In the genomic region with DNA sequence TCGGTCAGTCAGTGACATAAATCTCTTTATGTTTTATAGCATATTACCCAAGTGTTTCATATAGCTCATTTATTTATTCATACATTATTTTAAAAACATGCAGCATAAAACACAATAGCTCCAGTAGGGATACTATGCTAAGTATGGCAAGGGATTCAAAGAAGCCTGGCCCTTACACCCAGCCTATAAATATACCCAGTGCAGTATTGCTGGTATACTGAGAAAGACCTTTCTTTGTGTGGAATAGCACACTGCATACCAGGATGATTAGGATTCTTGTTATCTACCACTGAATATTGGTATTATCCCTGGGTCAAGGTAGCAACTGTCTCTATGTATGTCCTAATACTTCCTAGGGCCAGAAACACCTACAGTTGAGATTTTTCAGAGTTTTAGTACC, we compare ENCODE assay signal across 18 mouse cellular contexts.
A peak's percentile ranks its signal among the peaks of the same experiment; 100 is the strongest.
DNase-seq lines count a peak whose midpoint lies in the region; ATAC-seq lines count a peak whose summit lies in the region.
"Had no signal": no experiment of that assay in that cellular context is flagged by ENCODE, and none has a peak within 500 bp of the region (broad histone marks: within the 10 kb centered on the region; RNA-seq: fewer than 3 reads in every experiment).

No protein-coding gene starts in this region.

- no peaks in the 10 kb centered on the region for H3K36me3 ChIP-seq in midbrain, embryonic 11.5 days (ENCODE audit: control insufficient read depth, insufficient read depth, low read length)
- H3K36me3 ChIP-seq in midbrain, embryonic 16.5 days (ENCODE audit: control insufficient read depth, insufficient read depth, low read length), result no peaks in the 10 kb centered on the region
- H3K36me3 ChIP-seq in neural tube, embryonic 12.5 days, result no peaks in the 10 kb centered on the region
- H3K36me3 ChIP-seq in neural tube, embryonic 13.5 days, result no peaks in the 10 kb centered on the region
- H3K36me3 ChIP-seq: embryonic facial prominence, embryonic 10.5 days; embryonic facial prominence, embryonic 12.5 days; forebrain, embryonic 15.5 days had no signal

- no peak overlapping the region for H3K4me3 ChIP-seq in midbrain, embryonic 11.5 days (ENCODE audit: low read depth, low read length)
- no peak overlapping the region for H3K4me3 ChIP-seq in midbrain, embryonic 16.5 days (ENCODE audit: low read depth, low read length)
- no peak overlapping the region for H3K4me3 ChIP-seq in neural tube, embryonic 12.5 days
- H3K4me3 ChIP-seq in neural tube, embryonic 13.5 days, result no peak overlapping the region
- H3K4me3 ChIP-seq: embryonic facial prominence, embryonic 10.5 days; embryonic facial prominence, embryonic 12.5 days; forebrain, embryonic 13.5 days; forebrain, embryonic 15.5 days had no signal

- no peak overlapping the region for H3K4me2 ChIP-seq in midbrain, embryonic 11.5 days
- no peak overlapping the region for H3K4me2 ChIP-seq in midbrain, embryonic 16.5 days (ENCODE audit: low read length)
- no peak overlapping the region for H3K4me2 ChIP-seq in neural tube, embryonic 12.5 days (replicated peaks)
- H3K4me2 ChIP-seq in neural tube, embryonic 13.5 days, result no peak overlapping the region
- H3K4me2 ChIP-seq: embryonic facial prominence, embryonic 12.5 days; forebrain, embryonic 13.5 days; forebrain, embryonic 15.5 days had no signal

- DNase-seq in midbrain, embryonic 11.5 days (ENCODE audit: low spot score, missing footprints), result peak; percentile 14
- DNase-seq in spleen, postnatal 14 days (ENCODE audit: low spot score in 2 of 2), result no peak
- no peak for DNase-seq in adrenal gland, postnatal 4 days (ENCODE audit: low spot score in 2 of 2)
- DNase-seq: adrenal gland, adult 2 months; adrenal gland, postnatal 10 days; adrenal gland, postnatal 25 days; cerebellum, adult 11-12 months; cerebellum, adult 2 months; cerebellum, adult 9-10 months; cerebellum, postnatal 10 days; cerebellum, postnatal 25 days had no signal

- H3K9ac ChIP-seq in midbrain, embryonic 11.5 days (ENCODE audit: low read length), result no peak overlapping the region
- no peak overlapping the region for H3K9ac ChIP-seq in midbrain, embryonic 16.5 days (ENCODE audit: low read depth, low read length)
- no peak overlapping the region for H3K9ac ChIP-seq in neural tube, embryonic 12.5 days
- no peak overlapping the region for H3K9ac ChIP-seq in neural tube, embryonic 13.5 days
- H3K9ac ChIP-seq: embryonic facial prominence, embryonic 12.5 days; forebrain, embryonic 13.5 days; forebrain, embryonic 15.5 days had no signal

- no peak for ATAC-seq in midbrain, embryonic 11.5 days (ENCODE audit: low FRiP score)
- ATAC-seq in midbrain, embryonic 16.5 days, result no peak
- ATAC-seq in neural tube, embryonic 12.5 days (ENCODE audit: low FRiP score, low read depth), result 0 out of 2 replicates have a peak, but pooled peaks have one; percentile 61
- ATAC-seq in neural tube, embryonic 13.5 days (ENCODE audit: low read depth), result peak; percentile 56; the same call in 1 of the 2 replicates
- ATAC-seq: forebrain, embryonic 13.5 days; forebrain, embryonic 15.5 days had no signal

- H3K27ac ChIP-seq in midbrain, embryonic 11.5 days (ENCODE audit: low read depth, low read length), result no peak overlapping the region
- H3K27ac ChIP-seq in midbrain, embryonic 16.5 days (ENCODE audit: low read length), result no peak overlapping the region
- H3K27ac ChIP-seq in neural tube, embryonic 12.5 days, result no peak overlapping the region
- no peak overlapping the region for H3K27ac ChIP-seq in neural tube, embryonic 13.5 days (replicated peaks)
- H3K27ac ChIP-seq: embryonic facial prominence, embryonic 10.5 days; embryonic facial prominence, embryonic 12.5 days; forebrain, embryonic 13.5 days; forebrain, embryonic 15.5 days had no signal

- H3K9me3 ChIP-seq in midbrain, embryonic 11.5 days (ENCODE audit: control insufficient read depth, low read length), result no peaks in the 10 kb centered on the region
- no peaks in the 10 kb centered on the region for H3K9me3 ChIP-seq in midbrain, embryonic 16.5 days (replicated peaks; ENCODE audit: control insufficient read depth, low read length, poor library complexity, severe bottlenecking)
- H3K9me3 ChIP-seq in neural tube, embryonic 12.5 days, result no peaks in the 10 kb centered on the region
- H3K9me3 ChIP-seq in neural tube, embryonic 13.5 days, result no peaks in the 10 kb centered on the region
- H3K9me3 ChIP-seq: embryonic facial prominence, embryonic 10.5 days; embryonic facial prominence, embryonic 12.5 days; forebrain, embryonic 13.5 days; forebrain, embryonic 15.5 days had no signal

- no peaks in the 10 kb centered on the region for H3K4me1 ChIP-seq in midbrain, embryonic 11.5 days (ENCODE audit: control insufficient read depth, insufficient read depth, low read length)
- H3K4me1 ChIP-seq in midbrain, embryonic 16.5 days (ENCODE audit: control insufficient read depth, insufficient read depth, low read length), result no peaks in the 10 kb centered on the region
- no peaks in the 10 kb centered on the region for H3K4me1 ChIP-seq in neural tube, embryonic 12.5 days
- H3K4me1 ChIP-seq in neural tube, embryonic 13.5 days (replicated peaks), result no peaks in the 10 kb centered on the region
- H3K4me1 ChIP-seq: embryonic facial prominence, embryonic 10.5 days; embryonic facial prominence, embryonic 12.5 days; forebrain, embryonic 13.5 days; forebrain, embryonic 15.5 days had no signal

- WGBS in midbrain, embryonic 11.5 days, result 86% methylated on average over 1 of the region's 1 CpGs
- WGBS in midbrain, embryonic 16.5 days, result 90% methylated on average over 1 of the region's 1 CpGs
- WGBS in neural tube, embryonic 12.5 days, result 61% methylated on average over 1 of the region's 1 CpGs
- 49% methylated on average over 1 of the region's 1 CpGs for WGBS in neural tube, embryonic 13.5 days

- no peaks in the 10 kb centered on the region for H3K27me3 ChIP-seq in midbrain, embryonic 11.5 days (ENCODE audit: control insufficient read depth, insufficient read depth, low read length)
- H3K27me3 ChIP-seq in midbrain, embryonic 16.5 days (ENCODE audit: control insufficient read depth, insufficient read depth, low read depth, low read length), result no peaks in the 10 kb centered on the region
- no peaks in the 10 kb centered on the region for H3K27me3 ChIP-seq in neural tube, embryonic 12.5 days (replicated peaks)
- H3K27me3 ChIP-seq in neural tube, embryonic 13.5 days, result no peaks in the 10 kb centered on the region
- H3K27me3 ChIP-seq: embryonic facial prominence, embryonic 12.5 days; forebrain, embryonic 13.5 days; forebrain, embryonic 15.5 days had no signal

Comparison
In these comparisons a context has a peak if more than half of its experiments do, and no peak if none do; other contexts are left out.
1. ATAC-seq: peak in neural tube, embryonic 12.5 days (single experiment) and neural tube, embryonic 13.5 days (single experiment); none in midbrain, embryonic 11.5 days (single experiment) and midbrain, embryonic 16.5 days (single experiment).